Mouse (Mus musculus) midbrain, embryonic 16.5 days (tissue): ENCODE measurements around the gene Padi1. TPM values are rescaled to one million over a fixed set of nuclear protein-coding genes. Genes with fewer than 3 reads are reported as not detected.

Experiments used
- ATAC-seq: fragments of 200-750 bp; cut with Nextera tagmentation; 2 replicates; pipeline ENCODE4 v1.8.0; 2017; ENCODE audit warnings: moderate TSS enrichment
- H3K27ac ChIP-seq: fragments of 300-500 bp; sonication (generic); 2 replicates; pipeline ENCODE4 v1.5.1; 2014; ENCODE audit warnings: mild to moderate bottlenecking, low read length, mixed read lengths
- H3K27me3 ChIP-seq: fragments of 300-500 bp; sonication (generic); 2 replicates; pipeline ENCODE4 v1.6.1; 2014; ENCODE audit warnings: low read depth, low read length, mixed read lengths; ENCODE audit not compliant: control insufficient read depth, insufficient read depth
- H3K36me3 ChIP-seq: fragments of 300-500 bp; sonication (generic); 2 replicates; pipeline ENCODE4 v1.6.1; 2014; ENCODE audit warnings: mild to moderate bottlenecking, low read length, moderate library complexity, mixed read lengths; ENCODE audit not compliant: control insufficient read depth, insufficient read depth
- H3K4me1 ChIP-seq: fragments of 300-500 bp; sonication (generic); 2 replicates; pipeline ENCODE4 v1.6.1; 2014; ENCODE audit warnings: mild to moderate bottlenecking, low read length, mixed read lengths; ENCODE audit not compliant: control insufficient read depth, insufficient read depth
- H3K4me2 ChIP-seq: fragments of 300-500 bp; sonication (generic); 2 replicates; pipeline ENCODE4 v1.6.1; 2014; ENCODE audit warnings: mild to moderate bottlenecking, low read length, mixed read lengths
- H3K4me3 ChIP-seq: fragments of 300-500 bp; sonication (generic); 2 replicates; pipeline ENCODE4 v1.5.1; 2014; ENCODE audit warnings: low read depth, mild to moderate bottlenecking, low read length, moderate library complexity, mixed read lengths
- H3K9ac ChIP-seq: fragments of 300-500 bp; sonication (generic); 2 replicates; pipeline ENCODE4 v1.6.1; 2014; ENCODE audit warnings: low read depth, low read length, mixed read lengths
- H3K9me3 ChIP-seq: fragments of 300-500 bp; sonication (generic); replicated peaks from 2 replicates; pipeline ENCODE4 v1.6.1; 2014; ENCODE audit warnings: mild to moderate bottlenecking, low read length, mixed read lengths; ENCODE audit not compliant: control insufficient read depth, poor library complexity, severe bottlenecking
- WGBS: fragments of 180-500 bp; shearing (Covaris S2); extraction: QIAGEN DNeasy Blood & Tissue Kit; methylation state at CpG from one replicate; pipeline ENCODE4 v1.1.7; 2014; 5-methylcytosine and 5-hydroxymethylcytosine counted together
- polyA plus RNA-seq: library from polyadenylated mRNA; unstranded; fragments of >200 nt; fragmentation: Nextera tagmentation; extraction: Ambion mirVana; gene quantifications from 2 replicates; pipeline ENCODE4 v1.2.1, GENCODE M21; 2015

Padi1 gene
- polyA plus RNA-seq, 1 experiment from 2014 or later = 0.09 TPM

GRCm38 (mm10) chr4:140871376-140871775, 25.8 kb upstream of the Padi1 start:
- WGBS = 89% methylated on average over 3 of the region's 3 CpGs
- no peak overlapping the region for H3K9ac ChIP-seq
- H3K9me3 ChIP-seq = no peaks in the 10 kb centered on the region
- no peak overlapping the region for H3K27ac ChIP-seq
- H3K27me3 ChIP-seq = peaks cover 3% of the 10 kb centered on the region
- no peak overlapping the region for H3K4me3 ChIP-seq
- H3K36me3 ChIP-seq = no peaks in the 10 kb centered on the region
- peaks cover 8% of the 10 kb centered on the region for H3K4me1 ChIP-seq
- ATAC-seq = no peak
- H3K4me2 ChIP-seq = no peak overlapping the region

DNA sequence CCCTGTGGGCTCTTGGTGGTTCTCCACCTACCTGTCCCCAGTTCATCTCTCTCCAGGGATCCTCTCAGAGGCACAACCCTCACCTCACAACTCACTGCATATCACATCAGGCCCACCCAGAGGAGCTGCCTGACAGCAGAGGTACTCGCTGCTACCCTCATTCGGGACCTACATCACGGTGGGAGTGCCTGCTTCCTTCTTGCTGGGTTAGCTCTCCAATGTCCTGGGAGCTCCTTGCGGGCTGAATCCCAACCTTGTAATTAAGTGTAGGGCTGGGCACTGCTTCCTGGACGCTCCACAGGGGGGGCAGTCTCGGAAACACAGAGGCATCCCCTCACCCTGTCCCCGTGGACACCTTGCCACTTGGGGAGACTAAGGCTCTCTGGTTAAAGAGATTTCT, 25.3 kb upstream of the Padi1 start:
- Histone ChIP-seq H3K27ac (no peak overlapping the region), H3K9ac (no peak overlapping the region), H3K27me3 (peaks cover 3% of the 10 kb centered on the region), H3K9me3 (no peaks in the 10 kb centered on the region), H3K4me3 (no peak overlapping the region), H3K4me1 (peaks cover 8% of the 10 kb centered on the region), H3K36me3 (no peaks in the 10 kb centered on the region), H3K4me2 (no peak overlapping the region)
- WGBS = 83% methylated on average over 7 of the region's 7 CpGs
- no peak for ATAC-seq

GRCm38 (mm10) chr4:140869945-140870344, 24.4 kb upstream of the Padi1 start:
- no peak overlapping the region for H3K4me3 ChIP-seq
- H3K9me3 ChIP-seq = no peaks in the 10 kb centered on the region
- no peak overlapping the region for H3K27ac ChIP-seq
- 84% methylated on average over 8 of the region's 8 CpGs for WGBS
- peaks cover 3% of the 10 kb centered on the region for H3K27me3 ChIP-seq
- H3K4me1 ChIP-seq = peaks cover 8% of the 10 kb centered on the region
- H3K4me2 ChIP-seq = no peak overlapping the region
- no peaks in the 10 kb centered on the region for H3K36me3 ChIP-seq
- H3K9ac ChIP-seq = no peak overlapping the region
- no peak for ATAC-seq

GRCm38 (mm10) chr4:140868484-140869190, 23.1 kb upstream of the Padi1 start:
- Histone ChIP-seq H3K4me3 (no peak overlapping the region), H3K9ac (no peak overlapping the region), H3K27ac (no peak overlapping the region), H3K27me3 (peaks cover 3% of the 10 kb centered on the region), H3K4me1 (peaks cover 8% of the 10 kb centered on the region), H3K4me2 (peak overlapping the region; percentile 18), H3K36me3 (no peaks in the 10 kb centered on the region), H3K9me3 (no peaks in the 10 kb centered on the region)
- 5% methylated on average over 14 of the region's 14 CpGs for WGBS
- ATAC-seq = no peak

- WGBS = 83% methylated on average over 11 of the region's 11 CpGs
- no peak overlapping the region for H3K4me2 ChIP-seq
- no peak overlapping the region for H3K4me3 ChIP-seq
- H3K9ac ChIP-seq = no peak overlapping the region
- H3K27me3 ChIP-seq = no peaks in the 10 kb centered on the region
- no peak for ATAC-seq
- H3K9me3 ChIP-seq = no peaks in the 10 kb centered on the region
- H3K27ac ChIP-seq = no peak overlapping the region
- H3K36me3 ChIP-seq = no peaks in the 10 kb centered on the region
- no peaks in the 10 kb centered on the region for H3K4me1 ChIP-seq
Measured at GRCm38 (mm10) chr4:140862036-140862650, 16.6 kb upstream of the Padi1 start.

- H3K4me2 ChIP-seq = no peak overlapping the region
- H3K36me3 ChIP-seq = no peaks in the 10 kb centered on the region
- H3K4me1 ChIP-seq = no peaks in the 10 kb centered on the region
- H3K4me3 ChIP-seq = no peak overlapping the region
- no peak overlapping the region for H3K9ac ChIP-seq
- no peak overlapping the region for H3K27ac ChIP-seq
- no peak for ATAC-seq
- H3K27me3 ChIP-seq = no peaks in the 10 kb centered on the region
- no peaks in the 10 kb centered on the region for H3K9me3 ChIP-seq
- WGBS = 90% methylated on average over 7 of the region's 7 CpGs
Measured at GRCm38 (mm10) chr4:140860767-140861147, 15.2 kb upstream of the Padi1 start.

DNA sequence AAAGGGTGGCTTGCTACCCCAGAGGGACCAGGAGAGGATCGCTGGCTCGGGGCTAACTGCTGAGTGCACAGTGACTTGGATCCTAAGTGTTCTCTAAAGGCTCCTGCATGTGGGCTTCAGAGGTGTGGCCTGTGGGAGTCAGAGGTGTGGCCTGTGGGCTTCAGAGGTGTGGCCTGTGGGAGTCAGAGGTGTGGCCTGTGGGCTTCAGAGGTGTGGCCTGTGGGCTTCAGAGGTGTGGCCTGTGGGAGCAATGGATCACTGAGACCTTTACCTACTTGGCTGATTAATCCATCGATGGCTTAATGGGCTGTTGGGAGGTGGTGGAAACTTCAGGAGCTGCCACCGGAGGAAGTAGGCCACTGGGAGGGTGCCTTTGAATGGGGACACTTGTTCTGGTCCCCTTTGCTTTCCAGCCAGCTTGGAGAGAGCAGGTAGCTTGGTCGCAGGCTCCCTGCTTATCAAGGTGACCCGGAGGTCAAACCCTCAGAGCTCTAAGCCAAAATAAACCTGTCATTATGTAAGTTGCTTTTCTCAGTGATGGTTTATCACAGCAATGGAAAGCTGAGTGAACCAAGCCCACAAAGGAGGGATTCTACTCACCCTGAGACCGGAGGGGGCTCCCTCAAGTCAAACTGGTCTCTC, 14.7 kb upstream of the Padi1 start:
- H3K36me3 ChIP-seq = no peaks in the 10 kb centered on the region
- no peak overlapping the region for H3K9ac ChIP-seq
- no peak for ATAC-seq
- 57% methylated on average over 7 of the region's 7 CpGs for WGBS
- no peak overlapping the region for H3K27ac ChIP-seq
- no peaks in the 10 kb centered on the region for H3K9me3 ChIP-seq
- no peak overlapping the region for H3K4me2 ChIP-seq
- H3K27me3 ChIP-seq = no peaks in the 10 kb centered on the region
- no peaks in the 10 kb centered on the region for H3K4me1 ChIP-seq
- H3K4me3 ChIP-seq = no peak overlapping the region

DNA sequence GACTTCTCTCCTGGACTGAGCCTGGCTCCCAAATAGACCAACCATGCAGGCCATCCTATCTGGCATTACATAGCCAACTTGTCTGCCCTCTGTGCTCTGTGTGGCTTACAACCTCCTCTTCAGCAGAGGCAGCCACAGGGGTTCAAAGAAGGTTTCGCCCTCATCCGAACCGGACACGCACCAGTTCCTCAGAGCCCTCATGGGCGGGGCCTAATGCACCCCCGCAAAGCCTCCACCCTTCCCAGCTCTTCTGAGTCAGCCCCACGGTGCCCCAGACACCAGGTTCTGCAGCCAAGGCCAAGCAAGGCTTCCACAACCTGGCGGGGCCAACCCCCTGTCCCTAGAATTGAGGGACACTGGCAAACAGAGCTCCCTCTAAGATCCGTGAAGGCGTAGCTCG, 13.7 kb upstream of the Padi1 start:
- H3K9me3 ChIP-seq = no peaks in the 10 kb centered on the region
- H3K27me3 ChIP-seq = no peaks in the 10 kb centered on the region
- no peak overlapping the region for H3K4me3 ChIP-seq
- H3K4me2 ChIP-seq = no peak overlapping the region
- 73% methylated on average over 11 of the region's 11 CpGs for WGBS
- no peak overlapping the region for H3K9ac ChIP-seq
- no peaks in the 10 kb centered on the region for H3K36me3 ChIP-seq
- no peak for ATAC-seq
- no peak overlapping the region for H3K27ac ChIP-seq
- H3K4me1 ChIP-seq = no peaks in the 10 kb centered on the region

DNA sequence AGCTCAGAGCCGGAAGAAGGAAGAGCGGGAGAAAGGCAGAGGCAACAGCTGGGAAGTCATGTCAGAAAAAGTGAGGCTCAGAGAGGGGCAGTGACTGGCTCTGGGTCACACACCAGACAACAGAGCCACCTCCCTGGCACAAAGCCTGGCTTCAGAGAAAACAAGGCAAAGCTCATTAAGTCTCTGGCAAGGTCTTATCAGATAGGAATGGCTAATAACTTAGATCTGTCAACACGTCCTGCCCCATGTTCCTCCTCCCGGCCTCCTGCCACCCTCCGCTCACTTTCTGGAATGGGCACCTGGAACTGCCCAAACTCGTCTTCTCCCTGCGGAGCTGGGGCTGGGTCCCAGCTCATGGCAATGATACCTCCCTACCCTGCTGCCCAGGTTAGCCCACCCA, 12.2 kb upstream of the Padi1 start:
- 84% methylated on average over 7 of the region's 7 CpGs for WGBS
- H3K27ac ChIP-seq = no peak overlapping the region
- no peak for ATAC-seq
- H3K4me2 ChIP-seq = no peak overlapping the region
- H3K27me3 ChIP-seq = no peaks in the 10 kb centered on the region
- H3K4me3 ChIP-seq = no peak overlapping the region
- H3K9me3 ChIP-seq = no peaks in the 10 kb centered on the region
- H3K9ac ChIP-seq = no peak overlapping the region
- H3K36me3 ChIP-seq = no peaks in the 10 kb centered on the region
- no peaks in the 10 kb centered on the region for H3K4me1 ChIP-seq
